Mouse (Mus musculus): ENCODE measurements around the gene Pck1.

Pck1 gene

DNA sequence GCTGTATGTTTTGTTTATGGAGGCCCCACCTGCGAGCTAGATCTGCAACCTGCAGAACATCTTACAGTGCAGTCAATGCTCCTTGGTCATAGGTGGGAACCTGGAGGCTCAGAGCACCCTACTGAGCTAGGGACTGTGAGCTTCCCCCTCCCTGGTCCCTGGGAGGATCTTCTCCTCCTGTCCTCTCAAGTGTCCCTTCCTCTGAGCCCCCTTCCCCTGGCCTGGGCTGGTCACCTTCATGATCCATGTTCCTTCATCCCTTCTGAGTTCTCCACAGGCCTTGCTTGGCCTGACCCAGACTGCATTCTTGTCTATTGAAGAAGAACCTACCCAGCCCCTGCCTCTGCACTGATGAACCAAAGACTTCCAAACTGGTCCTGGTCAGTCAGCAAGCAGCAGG lies 21.7 kb downstream of the Pck1 start:
- no peak for DNase-seq

DNA sequence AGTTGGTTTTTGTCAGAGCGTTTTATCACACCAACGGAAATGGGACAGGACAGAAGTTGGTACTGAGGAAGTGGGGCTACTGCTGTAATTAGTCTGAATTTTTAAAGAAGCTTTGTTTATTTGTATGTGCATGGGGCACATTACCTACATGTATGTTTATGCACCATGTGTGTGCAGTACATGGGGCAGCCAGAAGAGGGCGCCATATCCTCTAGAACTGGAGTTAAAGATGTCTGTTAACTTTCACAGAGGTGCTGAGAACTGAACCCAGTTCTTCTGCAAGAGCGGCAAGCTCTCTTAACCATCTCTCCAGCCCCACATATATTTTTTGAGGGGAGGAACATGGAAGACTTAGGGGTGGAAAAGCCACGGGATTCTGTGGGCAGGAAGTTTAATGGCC lies 22.9 kb downstream of the Pck1 start:
- DNase-seq = no peak

DNA sequence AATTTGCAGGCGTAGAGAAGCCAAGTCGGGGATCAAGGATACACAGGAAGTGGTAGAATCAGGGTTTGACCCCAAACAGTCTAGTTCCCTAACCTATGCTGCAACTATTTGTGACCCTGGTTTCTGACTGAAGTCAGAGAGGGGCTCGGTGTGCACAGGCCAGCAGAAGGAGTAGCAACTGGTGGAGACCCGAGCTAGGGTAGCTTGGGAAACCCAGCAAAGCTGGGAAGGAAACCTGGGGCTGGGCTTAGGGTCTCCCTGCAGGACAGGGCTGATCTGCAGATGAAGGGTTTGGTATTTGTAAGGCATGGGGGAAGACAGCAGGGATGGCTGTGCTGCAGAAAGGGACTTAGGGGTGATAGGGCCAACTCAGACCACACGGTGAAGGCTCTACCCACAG lies 24.6 kb downstream of the Pck1 start:
- no peak for DNase-seq

GRCm38 (mm10) chr2:173177951-173178350 lies 25.1 kb downstream of the Pck1 start:
- peak; percentile 30 for DNase-seq

DNA sequence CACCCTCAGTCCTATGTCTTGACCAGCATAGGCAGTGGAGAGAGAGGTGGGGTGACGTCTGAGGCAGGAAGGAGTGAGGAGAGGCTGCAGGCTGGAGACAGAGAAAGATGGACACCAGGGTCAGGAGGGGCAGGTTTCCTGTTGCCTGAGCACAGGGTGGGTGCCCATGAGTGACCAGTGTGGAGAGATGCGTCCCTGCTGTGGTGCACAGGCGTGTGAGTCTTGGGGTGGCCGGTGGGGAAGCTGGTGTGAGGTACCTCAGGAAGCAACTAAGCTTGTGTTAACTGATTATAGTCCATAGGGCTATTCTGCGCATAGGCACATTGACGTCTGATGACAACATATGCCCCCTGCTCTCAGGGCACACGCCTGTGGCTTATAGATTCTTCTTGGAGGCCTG lies 26.2 kb downstream of the Pck1 start:
- DNase-seq = no peak

- DNase-seq = no peak
Observed at GRCm38 (mm10) chr2:173180026-173180425, 27.2 kb downstream of the Pck1 start.

DNA sequence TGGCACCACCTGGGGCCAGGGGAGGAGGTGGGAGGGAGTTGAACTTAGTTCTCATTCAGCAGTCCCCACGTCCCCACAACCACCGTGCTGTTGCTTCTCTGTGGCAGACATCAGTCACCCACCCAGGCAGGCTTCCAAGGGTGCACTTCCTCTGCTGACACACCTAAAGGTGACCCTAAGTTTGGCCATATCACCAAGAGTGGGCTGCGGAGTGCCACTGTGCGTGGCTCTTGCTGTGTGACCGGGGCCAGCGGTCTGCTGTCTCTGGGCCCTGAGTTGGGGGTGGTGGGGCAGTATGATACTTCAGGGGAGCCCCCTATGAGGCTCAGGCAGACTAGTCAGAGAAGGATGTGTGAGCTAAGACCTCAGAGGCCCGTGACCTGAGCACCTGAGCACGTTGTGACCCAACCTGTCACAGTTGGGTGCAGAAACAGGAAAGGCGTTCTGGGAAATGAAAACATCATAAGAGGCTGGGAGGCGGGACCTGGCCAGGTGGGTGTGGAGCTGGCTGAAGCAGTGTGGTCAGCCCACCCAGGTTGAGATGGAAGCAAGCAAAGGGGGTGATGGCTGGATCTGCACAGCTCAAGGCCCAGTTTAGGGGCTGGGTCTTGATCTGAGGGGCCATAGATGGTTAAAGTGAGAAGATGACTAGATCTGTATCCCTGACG lies 28.0 kb downstream of the Pck1 start:
- DNase-seq = no peak

DNA sequence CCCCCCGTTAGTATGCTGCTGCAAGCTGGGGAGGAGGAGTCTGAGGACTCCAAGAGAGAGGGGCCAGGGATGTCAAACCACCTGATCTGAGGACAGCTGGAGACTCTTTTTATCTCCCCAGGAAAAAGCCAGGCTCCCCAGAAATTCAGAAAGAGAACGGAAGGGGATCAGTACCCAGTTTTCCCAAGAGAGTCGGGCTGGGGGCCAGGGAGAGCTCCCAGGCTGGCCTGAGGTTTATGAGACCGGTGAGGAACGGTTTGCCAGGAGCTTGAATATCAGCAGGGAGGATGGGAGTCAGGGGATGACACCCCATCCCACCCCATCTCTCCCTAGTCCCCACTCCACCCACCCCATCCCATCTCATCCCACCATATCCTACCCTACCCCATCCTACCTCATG lies 28.6 kb downstream of the Pck1 start:
- DNase-seq = no peak

DNA sequence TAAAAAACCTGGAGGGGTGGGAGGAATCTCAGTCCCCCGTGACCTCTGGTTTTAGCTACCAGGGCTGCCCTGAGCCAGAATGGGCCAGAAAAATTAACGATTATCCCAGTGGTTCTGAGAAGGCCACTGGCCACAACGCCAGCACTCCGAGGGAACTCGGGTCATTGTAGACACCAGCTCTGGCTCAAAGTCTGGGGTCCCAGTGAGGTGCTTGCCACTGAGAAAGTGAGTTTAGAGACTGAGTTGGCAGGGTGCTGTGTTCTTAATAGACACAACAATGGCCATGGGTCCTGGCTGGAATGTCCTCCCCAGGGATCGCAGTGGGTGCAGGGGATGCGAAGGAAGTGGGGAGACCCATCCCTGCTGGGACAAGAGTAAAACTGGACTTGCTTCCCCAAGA lies 29.1 kb downstream of the Pck1 start:
- DNase-seq = no peak

- DNase-seq = no peak
Observed at GRCm38 (mm10) chr2:173182796-173183195, 29.9 kb downstream of the Pck1 start.

DNA sequence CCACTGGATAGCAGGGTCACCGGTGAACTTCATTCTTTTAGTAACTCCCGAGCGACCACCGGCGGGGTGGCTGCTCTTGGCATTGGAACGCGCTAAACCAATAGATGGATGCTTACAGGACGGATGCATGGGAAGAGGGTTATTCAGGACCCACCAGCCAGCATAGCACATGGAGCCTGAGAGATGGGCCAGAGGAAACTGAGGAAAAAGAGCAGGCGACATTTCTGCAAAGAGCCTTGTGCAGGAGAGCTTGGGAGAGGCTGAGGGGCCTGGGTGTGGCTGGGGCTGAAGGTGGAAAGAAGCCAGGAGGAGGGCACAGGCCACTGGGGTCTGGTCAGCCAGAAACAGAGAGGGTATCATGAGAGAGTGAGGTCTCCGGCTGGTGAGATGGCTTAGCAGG lies 30.5 kb downstream of the Pck1 start:
- DNase-seq = no peak

DNA sequence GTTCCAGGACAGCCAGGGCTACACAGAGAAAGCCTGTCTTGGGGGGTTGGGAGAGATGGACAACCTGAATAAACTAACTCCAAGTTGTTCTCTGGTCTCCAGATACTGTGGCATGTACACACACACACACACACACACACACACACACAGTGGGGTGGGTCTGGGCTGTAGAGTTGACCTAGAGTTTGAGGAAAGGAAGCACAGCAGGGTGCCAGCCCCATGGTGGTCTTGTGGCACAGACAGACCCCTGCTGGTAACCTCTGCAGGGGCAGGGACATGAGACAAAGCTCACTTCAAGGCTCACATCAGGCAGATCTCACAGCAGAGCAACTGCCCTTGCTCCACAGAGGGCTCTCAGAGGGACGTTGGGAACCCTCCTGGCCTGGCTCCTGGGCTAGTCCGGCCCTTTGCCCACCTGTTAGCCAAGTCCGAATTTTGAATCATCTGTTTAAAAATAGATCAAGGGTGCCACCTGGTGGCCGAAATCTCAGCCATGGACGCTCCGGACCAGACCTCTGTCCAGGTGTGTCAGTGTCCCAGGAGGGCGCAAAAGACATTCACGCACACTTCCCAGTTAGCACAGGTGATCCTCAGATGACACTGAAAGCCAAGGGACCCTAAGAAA lies 31.1 kb downstream of the Pck1 start:
- DNase-seq = peak; percentile 65

DNA sequence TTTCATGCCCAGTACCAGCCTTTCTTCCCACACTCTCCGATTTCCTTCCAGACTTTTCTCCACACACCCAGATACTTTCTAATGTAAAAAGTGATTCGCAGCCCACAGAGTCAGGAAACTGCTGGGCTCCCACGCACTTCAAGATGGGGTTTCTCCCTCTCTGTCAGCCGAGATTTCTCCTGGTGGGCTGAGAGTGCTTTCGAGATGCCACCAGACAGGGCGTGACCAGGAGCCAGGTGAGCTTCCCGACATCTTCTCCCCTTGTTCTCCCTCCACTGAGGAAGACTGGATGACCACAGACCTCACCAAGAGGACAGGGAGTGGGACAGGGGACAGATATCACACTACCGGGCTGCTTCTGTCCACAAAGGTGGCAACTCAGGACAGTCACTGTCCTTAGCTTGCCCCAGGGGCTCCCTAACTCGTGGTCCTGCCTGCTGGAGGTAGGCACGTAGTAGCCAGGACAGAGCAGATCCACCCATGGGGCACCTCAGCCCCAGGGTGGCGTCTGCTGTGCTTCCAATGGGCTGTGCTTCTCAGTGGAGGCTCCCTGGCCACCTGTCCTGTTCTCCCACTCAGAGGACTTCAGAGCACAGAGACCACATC lies 31.7 kb downstream of the Pck1 start:
- DNase-seq = no peak

- no peak for DNase-seq
Observed at GRCm38 (mm10) chr2:173185282-173185681, 32.4 kb downstream of the Pck1 start.

DNA sequence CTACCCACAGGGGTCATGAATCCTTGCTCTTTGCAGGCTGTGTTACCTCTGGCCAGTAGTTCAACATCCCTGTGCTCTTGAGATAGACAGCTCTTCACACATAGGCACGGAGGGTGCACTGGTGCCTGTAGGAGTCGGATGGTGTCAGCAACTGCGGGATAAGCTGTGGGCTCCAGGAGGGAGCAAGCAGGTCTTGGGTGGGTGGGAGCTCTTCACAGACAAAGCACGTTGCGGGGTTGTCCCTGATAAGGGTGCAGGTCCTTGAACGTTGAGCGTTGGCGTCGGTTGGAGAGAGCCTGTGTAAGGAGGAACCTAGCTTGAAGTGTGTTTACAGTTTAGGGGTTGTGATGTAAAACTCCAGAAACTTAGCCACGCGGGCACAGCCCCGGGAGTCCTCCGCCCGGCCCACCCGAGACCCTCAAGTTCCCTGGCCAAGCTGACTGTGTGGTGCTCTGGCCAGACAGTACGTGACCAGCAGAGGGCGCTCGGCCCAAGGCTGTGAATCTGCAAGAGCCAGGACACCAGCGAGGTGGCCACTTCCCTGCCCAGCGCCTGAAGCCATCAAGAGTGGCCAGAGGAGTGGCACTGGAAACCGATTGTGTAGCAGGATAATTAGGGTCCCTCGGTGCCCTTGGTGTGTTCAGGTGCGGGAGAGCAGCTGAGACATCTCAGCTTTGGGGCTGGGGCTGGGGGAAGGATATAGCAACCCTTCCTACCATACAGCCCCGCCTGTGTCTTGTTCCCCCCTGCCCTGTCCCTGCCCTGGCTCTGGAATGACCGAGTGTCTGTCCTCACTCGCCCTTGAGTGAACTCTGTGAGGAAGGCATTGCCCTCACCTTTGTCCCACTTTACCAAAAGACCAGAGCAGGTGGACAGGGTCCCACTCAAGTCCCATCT lies 33.4 kb downstream of the Pck1 start:
- DNase-seq = peak; percentile 85

DNA sequence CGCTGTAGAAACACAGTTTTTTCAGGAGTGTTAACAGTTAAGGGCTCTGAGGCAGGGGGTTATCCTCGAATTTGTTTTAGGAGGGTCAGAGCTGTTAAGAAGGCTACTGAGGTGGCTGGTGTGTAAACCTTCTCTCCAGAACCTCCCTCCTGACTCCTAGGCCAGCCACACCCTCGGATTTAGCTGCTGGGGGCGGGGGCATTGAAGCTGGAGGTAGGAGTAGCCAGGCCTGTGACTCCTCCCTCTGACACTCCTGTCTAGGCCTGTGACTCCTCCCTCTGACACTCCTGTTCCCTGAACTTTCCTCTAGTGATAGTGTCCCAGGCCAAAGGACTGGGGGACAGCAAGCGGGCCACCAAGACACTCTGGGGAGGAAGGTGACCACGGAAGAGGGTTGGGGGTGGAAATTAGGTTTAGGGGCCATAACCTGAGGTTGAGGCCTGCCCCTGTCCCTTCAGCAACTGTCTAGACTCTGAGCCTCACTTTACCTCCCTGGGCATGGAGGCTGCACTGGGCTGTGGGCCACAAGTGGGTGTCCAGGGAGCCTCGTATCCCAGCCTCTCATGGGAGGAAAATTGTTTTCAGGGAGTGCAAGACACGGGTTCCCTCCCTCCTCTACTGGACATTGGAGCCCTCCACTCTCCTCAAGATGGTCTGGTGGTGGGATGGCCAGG lies 34.5 kb downstream of the Pck1 start:
- DNase-seq = peak; percentile 53

GRCm38 (mm10) chr2:173194796-173195195 lies 41.9 kb downstream of the Pck1 start:
- no peak for DNase-seq

GRCm38 (mm10) chr2:173202924-173203689 lies 50.3 kb downstream of the Pck1 start:
- no peak for DNase-seq

DNA sequence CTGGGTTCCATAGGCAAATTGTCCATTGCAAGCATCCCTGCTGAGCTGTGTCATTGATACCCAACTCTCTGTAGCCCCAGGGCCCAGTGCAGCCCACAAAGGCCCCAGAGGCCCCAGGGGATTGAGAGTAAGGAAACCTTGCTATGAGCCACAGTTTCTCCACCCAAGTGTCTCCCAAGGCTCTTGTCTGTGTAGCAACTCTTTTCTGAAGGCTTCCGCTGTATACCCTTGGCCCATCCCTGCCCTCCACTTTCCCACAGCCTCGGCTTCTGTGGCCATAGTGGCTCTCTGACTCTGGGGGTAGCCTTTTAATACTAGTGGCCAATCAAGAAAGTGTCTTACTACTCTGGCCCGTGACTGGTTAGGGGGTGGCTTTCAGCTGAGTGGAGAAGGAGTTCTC lies 50.9 kb downstream of the Pck1 start:
- no peak for DNase-seq

- no peak for DNase-seq
Observed at GRCm38 (mm10) chr2:173204671-173205070, 51.8 kb downstream of the Pck1 start.

GRCm38 (mm10) chr2:173205563-173206099 lies 52.8 kb downstream of the Pck1 start:
- DNase-seq = no peak

DNA sequence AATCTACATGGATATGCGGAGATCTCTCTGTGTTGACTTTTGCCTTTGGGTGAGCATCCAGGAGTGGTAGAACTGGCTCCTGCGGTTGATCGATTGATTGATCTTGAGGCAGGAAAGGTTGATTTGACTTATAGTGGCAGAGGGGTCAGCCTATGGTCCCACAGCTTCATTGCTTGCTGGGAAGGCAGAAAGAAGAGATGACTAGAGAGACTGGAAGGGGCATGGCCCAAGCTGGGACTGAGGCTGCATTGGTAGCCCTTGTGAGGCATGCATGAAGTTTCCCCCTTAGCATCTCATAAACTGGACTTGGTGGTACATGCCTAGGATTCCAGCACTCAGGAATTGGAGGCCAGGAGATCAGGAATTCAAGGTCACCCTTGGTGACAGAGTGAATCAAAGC lies 54.2 kb downstream of the Pck1 start:
- DNase-seq = no peak
